Comparison of ENCODE assay signal across 10 mouse cellular contexts in the genomic region with DNA sequence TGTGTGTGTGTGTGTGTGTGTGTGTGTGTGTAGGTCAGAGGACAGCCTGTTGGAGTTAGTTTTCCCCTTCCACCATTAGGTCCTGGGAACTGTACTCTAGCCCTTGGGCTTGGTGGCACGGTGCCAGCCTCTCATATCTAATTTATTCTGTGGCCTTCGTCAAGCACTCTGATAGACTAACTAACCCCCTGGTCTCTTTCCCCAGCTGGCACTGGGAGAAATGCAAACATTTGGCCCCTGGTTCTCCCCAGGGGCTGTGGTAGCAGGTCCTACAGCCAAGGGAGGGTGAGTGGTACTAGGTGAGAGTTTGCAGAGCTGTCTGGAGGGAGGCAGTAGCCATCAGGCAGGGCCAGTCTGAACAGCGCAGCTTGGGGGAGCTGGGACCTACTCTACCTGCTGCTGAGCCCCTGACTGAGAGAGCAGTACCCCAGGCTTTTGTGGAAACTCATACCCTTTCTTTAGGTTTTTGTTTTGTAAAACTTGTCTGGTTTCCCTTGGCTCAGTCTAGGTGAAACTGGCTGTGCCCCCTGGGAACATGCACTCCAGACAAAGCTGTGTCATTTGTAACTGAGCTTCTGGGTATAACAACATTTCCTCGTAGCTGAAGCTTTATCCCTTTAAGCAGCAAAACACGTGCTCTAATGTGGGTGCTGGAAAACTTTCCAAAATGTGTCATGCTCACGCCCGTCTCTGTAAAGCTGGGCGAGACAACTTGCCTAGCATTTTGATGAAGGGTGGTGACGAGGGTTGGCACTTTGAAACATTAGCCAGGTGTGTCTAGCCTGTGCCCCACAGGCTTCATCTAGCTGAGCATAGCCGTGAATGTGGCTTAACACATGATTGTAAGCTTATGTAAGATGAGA. TPM values are rescaled to one million over a fixed set of nuclear protein-coding genes. Genes with fewer than 3 reads are reported as not detected.
DNase-seq lines count a peak whose midpoint lies in the region; ATAC-seq lines count a peak whose summit lies in the region.
"Had no signal": no experiment of that assay in that cellular context is flagged by ENCODE, and none has a peak within 500 bp of the region (broad histone marks: within the 10 kb centered on the region; RNA-seq: fewer than 3 reads in every experiment).

No protein-coding gene starts in this region.

- no peaks in the 10 kb centered on the region for H3K27me3 ChIP-seq in midbrain, embryonic 14.5 days (ENCODE audit: control insufficient read depth, insufficient read depth, low read length)
- H3K27me3 ChIP-seq in midbrain, embryonic 15.5 days (replicated peaks), result no peaks in the 10 kb centered on the region

- intact Hi-C loops in heart, postnatal 10 days (cut with DNase I), result no loop called here

- no peak overlapping the region for H3K27ac ChIP-seq in midbrain, embryonic 14.5 days (replicated peaks; ENCODE audit: low read depth, low read length)
- H3K27ac ChIP-seq in midbrain, embryonic 15.5 days, result no peak overlapping the region

- WGBS in midbrain, embryonic 14.5 days, result 76% methylated on average over 10 of the region's 10 CpGs
- WGBS in midbrain, embryonic 15.5 days, result 76% methylated on average over 10 of the region's 10 CpGs

- no peaks in the 10 kb centered on the region for H3K9me3 ChIP-seq in midbrain, embryonic 14.5 days (ENCODE audit: control insufficient read depth, low read length)
- H3K9me3 ChIP-seq in midbrain, embryonic 15.5 days, result no peaks in the 10 kb centered on the region

- no peak overlapping the region for H3K4me3 ChIP-seq in midbrain, embryonic 14.5 days (replicated peaks; ENCODE audit: low read depth, low read length)
- no peak overlapping the region for H3K4me3 ChIP-seq in midbrain, embryonic 15.5 days

- no peaks in the 10 kb centered on the region for H3K4me1 ChIP-seq in midbrain, embryonic 14.5 days (ENCODE audit: control insufficient read depth, insufficient read depth, low read length)
- peaks cover 5% of the 10 kb centered on the region for H3K4me1 ChIP-seq in midbrain, embryonic 15.5 days

- peak; percentile 68 for DNase-seq in midbrain, embryonic 14.5 days
- peak; percentile 86 for DNase-seq in adrenal gland, postnatal 10 days
- peak; percentile 25 to 42 for DNase-seq in heart, postnatal 10 days
- peak; percentile 61 for DNase-seq in lung, postnatal 36 days
- DNase-seq in embryo, embryonic 11 days, result no peak
- DNase-seq in yolk sac, embryonic 10.5 days (ENCODE audit: low spot score), result no peak
- no peak for DNase-seq in spleen, postnatal 4 days (ENCODE audit: low spot score in 2 of 2)

- no peak overlapping the region for H3K4me2 ChIP-seq in midbrain, embryonic 14.5 days (ENCODE audit: low read length)
- no peak overlapping the region for H3K4me2 ChIP-seq in midbrain, embryonic 15.5 days

- no peak overlapping the region for H3K9ac ChIP-seq in midbrain, embryonic 14.5 days (replicated peaks; ENCODE audit: low read length)
- H3K9ac ChIP-seq in midbrain, embryonic 15.5 days, result no peak overlapping the region

- no peak for ATAC-seq in midbrain, embryonic 14.5 days (ENCODE audit: low FRiP score, low TSS enrichment)
- no peak for ATAC-seq in midbrain, embryonic 15.5 days (replicated peaks)

- peaks cover 44% of the 10 kb centered on the region for H3K36me3 ChIP-seq in midbrain, embryonic 14.5 days (ENCODE audit: control insufficient read depth, insufficient read depth, low read length)
- peaks cover 11% of the 10 kb centered on the region; the same call in 1 of the 2 replicates for H3K36me3 ChIP-seq in midbrain, embryonic 15.5 days (replicated peaks)

RNA-seq across cellular contexts. Expression of a gene that starts 21.6 kb away (rescaled TPM):
- 23.0 and 24.0 TPM in 2 replicates for polyA plus RNA-seq in midbrain, embryonic 14.5 days (2014; fragmentation: Nextera tagmentation; extraction: Ambion mirVana)
- polyA plus RNA-seq in midbrain, embryonic 15.5 days (2015; fragmentation: Nextera tagmentation; extraction: Ambion mirVana), result 26.8 and 27.5 TPM in 2 replicates
- total RNA-seq in adrenal gland, postnatal 10 days (2021), result 10 to 100 TPM; 16.6 to 19.2 TPM
- 10 to 100 TPM in 1 of 2 experiments, 1 to 10 TPM in 1; 9.5 to 10.7 TPM for total RNA-seq in heart, postnatal 10 days (2021)

RNA-seq across cellular contexts. Expression of a gene that starts 22.1 kb away (rescaled TPM):
- not detected in 2 replicates for polyA plus RNA-seq in midbrain, embryonic 14.5 days (2014; fragmentation: Nextera tagmentation; extraction: Ambion mirVana)
- not detected in 2 replicates for polyA plus RNA-seq in midbrain, embryonic 15.5 days (2015; fragmentation: Nextera tagmentation; extraction: Ambion mirVana)
- total RNA-seq in adrenal gland, postnatal 10 days (2021), result 10 to 100 TPM; 13.2 to 14.6 TPM
- 10 to 100 TPM; 18.0 to 32.2 TPM for total RNA-seq in heart, postnatal 10 days (2021)

RNA-seq across cellular contexts. Expression of a gene that starts 36.3 kb away (rescaled TPM):
- 0.16 TPM in 1 of 2 replicates, not detected in the other for polyA plus RNA-seq in midbrain, embryonic 14.5 days (2014; fragmentation: Nextera tagmentation; extraction: Ambion mirVana)
- 0.17 and 0.21 TPM in 2 replicates for polyA plus RNA-seq in midbrain, embryonic 15.5 days (2015; fragmentation: Nextera tagmentation; extraction: Ambion mirVana)
- under 1 TPM in 1 of 2 experiments, not detected in 1; 0.30 TPM for total RNA-seq in adrenal gland, postnatal 10 days (2021)
- not detected for total RNA-seq in heart, postnatal 10 days (2021)
- polyA plus RNA-seq: limb, embryonic 11.5 days; spleen, adult 2 months had no signal

RNA-seq across cellular contexts. Expression of a gene that starts 38.0 kb away (rescaled TPM):
- not detected in 2 replicates for polyA plus RNA-seq in midbrain, embryonic 14.5 days (2014; fragmentation: Nextera tagmentation; extraction: Ambion mirVana)
- not detected in 2 replicates for polyA plus RNA-seq in midbrain, embryonic 15.5 days (2015; fragmentation: Nextera tagmentation; extraction: Ambion mirVana)
- total RNA-seq in adrenal gland, postnatal 10 days (2021), result under 1 TPM; 0.39 to 0.45 TPM
- total RNA-seq in heart, postnatal 10 days (2021), result not detected
- polyA plus RNA-seq: spleen, adult 2 months had no signal

RNA-seq across cellular contexts. Expression of a gene that starts 41.9 kb away (rescaled TPM):
- 1.4 and 1.9 TPM in 2 replicates for polyA plus RNA-seq in midbrain, embryonic 14.5 days (2014; fragmentation: Nextera tagmentation; extraction: Ambion mirVana)
- polyA plus RNA-seq in midbrain, embryonic 15.5 days (2015; fragmentation: Nextera tagmentation; extraction: Ambion mirVana), result 1.4 and 2.2 TPM in 2 replicates
- 1 to 10 TPM; 1.9 to 2.3 TPM for total RNA-seq in adrenal gland, postnatal 10 days (2021)
- total RNA-seq in heart, postnatal 10 days (2021), result 1 to 10 TPM in 1 of 2 experiments, under 1 TPM in 1; 0.43 to 1.4 TPM

Comparison
In these comparisons a context has a peak if more than half of its experiments do, and no peak if none do; other contexts are left out.
1. DNase-seq: peak in midbrain, embryonic 14.5 days (single experiment), adrenal gland, postnatal 10 days (single experiment), heart, postnatal 10 days (2 of 2) and lung, postnatal 36 days (single experiment); none in embryo, embryonic 11 days (single experiment), yolk sac, embryonic 10.5 days (single experiment) and spleen, postnatal 4 days (0 of 2).